Mouse (Mus musculus): ENCODE data around the gene Ndn.

DNA sequence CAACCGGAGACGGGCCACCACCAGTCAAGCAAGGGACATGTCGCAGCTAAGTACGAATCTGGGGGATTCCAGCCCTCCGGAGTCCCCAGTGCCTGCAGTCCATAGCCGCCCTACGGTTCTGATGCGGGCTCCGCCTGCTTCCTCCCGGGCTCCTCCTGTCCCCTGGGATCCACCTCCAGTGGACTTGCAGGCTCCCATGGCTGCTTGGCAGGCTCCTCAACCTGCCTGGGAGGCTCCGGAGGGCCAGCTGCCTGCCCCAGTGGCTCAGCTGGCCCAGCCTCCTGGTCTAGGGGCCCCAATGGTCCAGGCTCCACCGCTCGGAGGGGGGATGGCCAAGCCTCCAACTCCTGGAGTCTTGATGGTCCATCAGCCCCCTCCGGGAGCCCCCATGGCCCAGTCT is 30.9 kb downstream of the Ndn start:
- TF ChIP-seq CTCF (IDR thresholded peaks at IDR 0.05; ENCODE audit: borderline replicate concordance, control insufficient read depth, extremely low read depth, insufficient read depth, low read length, poor library complexity) (no peak), POLR2A (IDR thresholded peaks at IDR 0.05; ENCODE audit: control insufficient read depth, extremely low read depth, insufficient read depth, low read length, poor library complexity) (no peak)

All from thymus, adult 2 months (tissue).